8 mouse cellular contexts compared by ENCODE assay signal in genomic region chr7:70625643-70626231, GRCm38 (mm10).
A peak's percentile ranks its signal among the peaks of the same experiment; 100 is the strongest.
DNase-seq lines count a peak whose midpoint lies in the region; ATAC-seq lines count a peak whose summit lies in the region.

No protein-coding gene starts in this region.

- H3K4me2 ChIP-seq in kidney, embryonic 14.5 days (replicated peaks; ENCODE audit: low read depth, low read length) = peak overlapping the region; percentile 50
- peak overlapping the region; percentile 59 for H3K4me2 ChIP-seq in neural tube, embryonic 12.5 days (replicated peaks)

- peak; percentile 41; the same call in 1 of the 2 replicates for ATAC-seq in kidney, embryonic 14.5 days (ENCODE audit: low FRiP score, low TSS enrichment)
- peak; percentile 67 for ATAC-seq in neural tube, embryonic 12.5 days (ENCODE audit: low FRiP score, low read depth)

- peaks cover 22% of the 10 kb centered on the region for H3K4me1 ChIP-seq in kidney, embryonic 14.5 days (ENCODE audit: control insufficient read depth, insufficient read depth, low read length)
- H3K4me1 ChIP-seq in forebrain, embryonic 10.5 days = peaks cover 28% of the 10 kb centered on the region
- H3K4me1 ChIP-seq in limb, embryonic 10.5 days = peaks cover 29% of the 10 kb centered on the region
- peaks cover 25% of the 10 kb centered on the region for H3K4me1 ChIP-seq in neural tube, embryonic 12.5 days

- H3K9me3 ChIP-seq in kidney, embryonic 14.5 days (ENCODE audit: control insufficient read depth, low read length) = no peaks in the 10 kb centered on the region
- no peaks in the 10 kb centered on the region for H3K9me3 ChIP-seq in forebrain, embryonic 10.5 days
- H3K9me3 ChIP-seq in limb, embryonic 10.5 days (replicated peaks) = no peaks in the 10 kb centered on the region
- H3K9me3 ChIP-seq in neural tube, embryonic 12.5 days = no peaks in the 10 kb centered on the region

- H3K27me3 ChIP-seq in kidney, embryonic 14.5 days (ENCODE audit: control insufficient read depth, insufficient read depth, low read length) = no peaks in the 10 kb centered on the region
- H3K27me3 ChIP-seq in forebrain, embryonic 10.5 days (ENCODE audit: poor library complexity, severe bottlenecking) = peaks cover 50% of the 10 kb centered on the region
- peaks cover 40% of the 10 kb centered on the region for H3K27me3 ChIP-seq in limb, embryonic 10.5 days (ENCODE audit: low read depth, poor library complexity, severe bottlenecking)
- H3K27me3 ChIP-seq in neural tube, embryonic 12.5 days (replicated peaks) = no peaks in the 10 kb centered on the region

- no peaks in the 10 kb centered on the region for H3K36me3 ChIP-seq in kidney, embryonic 14.5 days (ENCODE audit: control insufficient read depth, insufficient read depth, low read length)
- H3K36me3 ChIP-seq in forebrain, embryonic 10.5 days (replicated peaks) = no peaks in the 10 kb centered on the region
- H3K36me3 ChIP-seq in limb, embryonic 10.5 days = no peaks in the 10 kb centered on the region
- no peaks in the 10 kb centered on the region for H3K36me3 ChIP-seq in neural tube, embryonic 12.5 days

- H3K4me3 ChIP-seq in kidney, embryonic 14.5 days (ENCODE audit: low read length) = peak overlapping the region; percentile 30
- peak overlapping the region; percentile 36 for H3K4me3 ChIP-seq in forebrain, embryonic 10.5 days
- H3K4me3 ChIP-seq in limb, embryonic 10.5 days = peak overlapping the region; percentile 40
- H3K4me3 ChIP-seq in neural tube, embryonic 12.5 days = no peak overlapping the region

- H3K27ac ChIP-seq in kidney, embryonic 14.5 days (ENCODE audit: low read depth, low read length) = no peak overlapping the region
- peak overlapping the region; percentile 77 for H3K27ac ChIP-seq in forebrain, embryonic 10.5 days
- peak overlapping the region; percentile 78 for H3K27ac ChIP-seq in limb, embryonic 10.5 days
- H3K27ac ChIP-seq in neural tube, embryonic 12.5 days = no peak overlapping the region

- WGBS in kidney, embryonic 14.5 days = 9% methylated on average over 10 of the region's 10 CpGs
- 2% methylated on average over 10 of the region's 10 CpGs for WGBS in forebrain, embryonic 10.5 days
- 6% methylated on average over 10 of the region's 10 CpGs for WGBS in limb, embryonic 10.5 days
- 4% methylated on average over 10 of the region's 10 CpGs for WGBS in neural tube, embryonic 12.5 days

- DNase-seq in kidney, postnatal 25 days = no peak
- DNase-seq in forebrain, embryonic 10.5 days (ENCODE audit: extremely low spot score, low spot score) = no peak
- DNase-seq in limb, embryonic 10.5 days (ENCODE audit: low spot score) = peak; percentile 41
- DNase-seq in right cerebral cortex, postnatal 10 days (ENCODE audit: low spot score in 2 of 2) = no peak
- no peak for DNase-seq in thymus, postnatal 36 days
- no peak for DNase-seq in ovary, postnatal 14 days (ENCODE audit: low spot score)

- no peak overlapping the region for H3K9ac ChIP-seq in kidney, embryonic 14.5 days (ENCODE audit: low read depth, low read length)
- 0 out of 2 replicates have a peak overlapping the region, but pooled peaks have one; percentile 0 for H3K9ac ChIP-seq in neural tube, embryonic 12.5 days

Comparison
In these comparisons a context has a peak if more than half of its experiments do, and no peak if none do; other contexts are left out.
1. H3K27ac ChIP-seq: peak in forebrain, embryonic 10.5 days (single experiment) and limb, embryonic 10.5 days (single experiment); none in kidney, embryonic 14.5 days (single experiment) and neural tube, embryonic 12.5 days (single experiment).